9 mouse cellular contexts compared by ENCODE assay signal in the genomic region with DNA sequence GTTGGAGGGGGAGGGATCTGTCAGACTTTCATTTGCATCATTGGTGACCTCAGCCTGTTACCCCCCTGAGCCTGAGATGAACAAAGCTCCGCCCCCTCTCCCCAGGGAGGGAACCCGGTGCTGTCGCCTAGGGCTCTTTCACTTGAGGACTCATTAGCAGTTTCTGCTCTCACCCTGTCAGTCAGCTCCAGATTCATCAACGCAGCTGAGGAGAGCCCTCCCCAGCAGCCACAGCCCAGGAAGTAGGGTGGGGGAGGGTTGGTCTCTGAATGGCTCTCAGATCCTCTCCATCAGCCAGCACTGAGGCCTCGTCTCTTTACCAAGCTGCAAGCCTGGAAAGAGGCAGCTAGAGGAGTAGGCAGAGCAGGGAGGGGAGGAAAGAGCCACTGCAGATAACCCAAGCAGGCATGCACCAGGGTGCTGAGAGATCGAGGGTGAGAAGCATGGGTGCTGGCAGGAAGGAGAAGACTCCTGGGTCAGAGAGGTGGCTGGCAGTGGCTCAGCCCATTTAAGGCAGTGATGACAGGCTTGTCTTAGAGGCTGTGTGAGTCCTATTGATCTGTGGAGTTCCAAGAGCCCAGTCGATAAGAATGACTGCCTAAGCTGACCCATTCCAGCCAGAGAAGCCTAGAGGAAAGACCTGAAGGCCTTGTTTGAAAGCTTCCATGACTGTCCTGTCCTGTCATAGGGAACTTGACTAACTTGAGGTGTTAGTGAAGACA. TPM values are rescaled to one million over a fixed set of nuclear protein-coding genes. Genes with fewer than 3 reads are reported as not detected.
DNase-seq lines count a peak whose midpoint lies in the region; ATAC-seq and TF ChIP-seq lines count a peak whose summit lies in the region.
"Had no signal": no experiment of that assay in that cellular context is flagged by ENCODE, and none has a peak within 500 bp of the region (broad histone marks: within the 10 kb centered on the region; RNA-seq: fewer than 3 reads in every experiment).

No protein-coding gene starts in this region.

- no peak for DNase-seq in lung, postnatal 0 days (ENCODE audit: low spot score)
- DNase-seq in lung, postnatal 25 days (ENCODE audit: low spot score): no peak
- peak; percentile 21 for DNase-seq in thymus, adult 2 months
- no peak for DNase-seq in adrenal gland, postnatal 36 days
- DNase-seq in ovary, postnatal 14 days (ENCODE audit: low spot score): no peak
- DNase-seq: gastrocnemius, postnatal 25 days; liver had no signal

- 0 out of 2 replicates have a peak, but pooled peaks have one; percentile 2 for TF ChIP-seq POLR2A in cortical plate, adult 2 months (IDR thresholded peaks at IDR 0.05; ENCODE audit: extremely low read depth, insufficient read depth, low read length)
- TF ChIP-seq POLR2A in thymus, adult 2 months (IDR thresholded peaks at IDR 0.05; ENCODE audit: control insufficient read depth, extremely low read depth, insufficient read depth, low read length, poor library complexity): no peak

- no peaks in the 10 kb centered on the region for H3K4me1 ChIP-seq in lung, postnatal 0 days (ENCODE audit: insufficient read depth, low read depth, low read length)
- peaks cover 5% of the 10 kb centered on the region for H3K4me1 ChIP-seq in cortical plate, adult 2 months (ENCODE audit: control insufficient read depth, insufficient read depth, low read length)
- H3K4me1 ChIP-seq in hindbrain, embryonic 15.5 days (replicated peaks): peaks cover 53% of the 10 kb centered on the region
- peaks cover 7% of the 10 kb centered on the region; the same call in 1 of the 2 replicates for H3K4me1 ChIP-seq in thymus, adult 2 months (replicated peaks; ENCODE audit: control insufficient read depth, insufficient read depth, low read length)

- TF ChIP-seq CTCF in lung, postnatal 0 days (IDR thresholded peaks at IDR 0.05): no peak
- TF ChIP-seq CTCF in cortical plate, adult 2 months (IDR thresholded peaks at IDR 0.05; ENCODE audit: extremely low read depth, insufficient read depth, low read length): no peak
- no peak for TF ChIP-seq CTCF in thymus, adult 2 months (IDR thresholded peaks at IDR 0.05; ENCODE audit: borderline replicate concordance, control insufficient read depth, extremely low read depth, insufficient read depth, low read length, poor library complexity)

- no peak overlapping the region for H3K4me3 ChIP-seq in lung, postnatal 0 days (ENCODE audit: low read depth, low read length)
- H3K4me3 ChIP-seq in cortical plate, adult 2 months (ENCODE audit: insufficient read depth, low read length): no peak overlapping the region
- no peak overlapping the region for H3K4me3 ChIP-seq in hindbrain, embryonic 15.5 days
- H3K4me3 ChIP-seq in thymus, adult 2 months (ENCODE audit: control insufficient read depth, insufficient read depth, low read length): no peak overlapping the region

- peak; percentile 24; the same call in 1 of the 2 replicates for ATAC-seq in lung, postnatal 0 days
- ATAC-seq in hindbrain, embryonic 15.5 days (ENCODE audit: low FRiP score, low read depth): peak; percentile 27; the same call in 1 of the 2 replicates

- 29% methylated on average over 7 of the region's 7 CpGs for WGBS in lung, postnatal 0 days
- WGBS in hindbrain, embryonic 15.5 days: 28% methylated on average over 7 of the region's 7 CpGs
- WGBS in thymus, adult 2 months: 48% methylated on average over 7 of the region's 7 CpGs

- no peak overlapping the region for H3K4me2 ChIP-seq in lung, postnatal 0 days (replicated peaks; ENCODE audit: low read depth, low read length)
- no peak overlapping the region for H3K4me2 ChIP-seq in hindbrain, embryonic 15.5 days

- no peak overlapping the region for H3K9ac ChIP-seq in lung, postnatal 0 days (replicated peaks; ENCODE audit: low read depth)
- no peak overlapping the region for H3K9ac ChIP-seq in hindbrain, embryonic 15.5 days

- no peak overlapping the region for H3K27ac ChIP-seq in lung, postnatal 0 days (ENCODE audit: low read length)
- H3K27ac ChIP-seq in cortical plate, adult 2 months (ENCODE audit: insufficient read depth, low read length): no peak overlapping the region
- peak overlapping the region; percentile 52; the same call in 1 of the 2 replicates for H3K27ac ChIP-seq in hindbrain, embryonic 15.5 days (replicated peaks)
- no peak overlapping the region for H3K27ac ChIP-seq in thymus, adult 2 months (ENCODE audit: control insufficient read depth, insufficient read depth, low read length)

- H3K9me3 ChIP-seq in lung, postnatal 0 days (ENCODE audit: low read length): no peaks in the 10 kb centered on the region
- H3K9me3 ChIP-seq in hindbrain, embryonic 15.5 days: no peaks in the 10 kb centered on the region

- peaks cover 4% of the 10 kb centered on the region; the same call in 1 of the 2 replicates for H3K36me3 ChIP-seq in lung, postnatal 0 days (ENCODE audit: insufficient read depth, low read length)
- H3K36me3 ChIP-seq in hindbrain, embryonic 15.5 days: no peaks in the 10 kb centered on the region
- 0 out of 2 replicates have a peak, but pooled peaks cover 3% of the 10 kb centered on the region for H3K36me3 ChIP-seq in thymus, adult 2 months (ENCODE audit: control insufficient read depth, insufficient read depth, low read length)

- no peaks in the 10 kb centered on the region for H3K27me3 ChIP-seq in lung, postnatal 0 days (replicated peaks; ENCODE audit: insufficient read depth, low read length)
- H3K27me3 ChIP-seq in hindbrain, embryonic 15.5 days: no peaks in the 10 kb centered on the region
- no peaks in the 10 kb centered on the region for H3K27me3 ChIP-seq in thymus, adult 2 months (ENCODE audit: control insufficient read depth, insufficient read depth, low read length)

- TF ChIP-seq EP300 in lung, postnatal 0 days (IDR thresholded peaks at IDR 0.05): no peak

RNA-seq across cellular contexts. Expression of a gene that starts 46.6 kb away (rescaled TPM):
- polyA plus RNA-seq in lung, postnatal 0 days (2015; fragmentation: Nextera tagmentation; extraction: Ambion mirVana): 0.35 TPM in 2 replicates
- 65.1 and 68.4 TPM in 2 replicates for polyA plus RNA-seq in cortical plate, adult 2 months (2012; rRNA removed)
- polyA plus RNA-seq in hindbrain, embryonic 15.5 days (2015; fragmentation: Nextera tagmentation; extraction: Ambion mirVana): 6.8 and 7.1 TPM in 2 replicates
- 0.48 and 0.67 TPM in 2 replicates for polyA plus RNA-seq in thymus, adult 2 months (2012; rRNA removed)
- total RNA-seq in adrenal gland, postnatal 36 days (2021): 1 to 10 TPM; 5.3 to 9.2 TPM
